Mouse (Mus musculus): Measurements from ENCODE around the gene Ebf1. TPM values are rescaled to one million over a fixed set of nuclear protein-coding genes. Genes with fewer than 3 reads are reported as not detected.

Ebf1 gene
- polyA plus RNA-seq, 1 experiment from 2014 or later, result 61.7 TPM

DNA sequence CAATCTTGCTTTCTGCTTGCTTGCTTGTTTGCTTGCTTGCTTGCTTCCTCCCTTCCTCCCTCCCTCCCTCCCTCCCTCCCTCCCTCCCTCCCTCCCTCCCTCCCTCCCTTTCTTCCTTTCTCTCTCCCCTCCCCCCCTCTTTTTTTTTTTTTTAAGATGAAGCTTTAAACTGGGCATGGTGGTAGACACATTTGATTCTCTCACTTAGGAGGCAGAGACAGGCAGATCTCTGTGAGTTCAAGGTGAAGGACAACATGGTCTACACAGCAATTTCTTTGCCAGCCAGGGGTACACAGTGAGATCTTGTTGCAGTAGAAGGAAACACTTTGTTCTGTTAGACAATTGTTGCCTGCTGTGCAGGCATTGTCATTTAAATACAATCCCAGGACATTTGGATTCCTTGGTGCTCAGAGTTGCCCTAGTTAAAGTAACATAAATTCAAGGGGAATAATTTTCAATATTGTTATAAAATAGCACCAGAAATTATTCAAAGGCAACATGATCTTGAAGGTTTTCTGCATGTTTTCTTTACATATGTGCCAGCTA lies 92.0 kb downstream of the Ebf1 start:
- H3K27me3 ChIP-seq (ENCODE audit: control insufficient read depth, insufficient read depth, low read length), result no peaks in the 10 kb centered on the region
- H3K9me3 ChIP-seq (ENCODE audit: control insufficient read depth, low read length), result no peaks in the 10 kb centered on the region
- peaks cover 14% of the 10 kb centered on the region for H3K4me1 ChIP-seq (ENCODE audit: control insufficient read depth, insufficient read depth, low read length)
- DNase-seq (ENCODE audit: low spot score) (no peak), ATAC-seq (ENCODE audit: insufficient number of reproducible peaks, low FRiP score, low TSS enrichment, low read depth) (no peak)
- no peak overlapping the region for H3K4me3 ChIP-seq (ENCODE audit: low read depth, low read length)
- H3K36me3 ChIP-seq (ENCODE audit: control insufficient read depth, insufficient read depth, low read length), result no peaks in the 10 kb centered on the region
- H3K9ac ChIP-seq (ENCODE audit: low read length), result no peak overlapping the region
- no peak overlapping the region for H3K27ac ChIP-seq (replicated peaks; ENCODE audit: low read depth, low read length)
- H3K4me2 ChIP-seq (ENCODE audit: low read depth, severe bottlenecking), result no peak overlapping the region

DNA sequence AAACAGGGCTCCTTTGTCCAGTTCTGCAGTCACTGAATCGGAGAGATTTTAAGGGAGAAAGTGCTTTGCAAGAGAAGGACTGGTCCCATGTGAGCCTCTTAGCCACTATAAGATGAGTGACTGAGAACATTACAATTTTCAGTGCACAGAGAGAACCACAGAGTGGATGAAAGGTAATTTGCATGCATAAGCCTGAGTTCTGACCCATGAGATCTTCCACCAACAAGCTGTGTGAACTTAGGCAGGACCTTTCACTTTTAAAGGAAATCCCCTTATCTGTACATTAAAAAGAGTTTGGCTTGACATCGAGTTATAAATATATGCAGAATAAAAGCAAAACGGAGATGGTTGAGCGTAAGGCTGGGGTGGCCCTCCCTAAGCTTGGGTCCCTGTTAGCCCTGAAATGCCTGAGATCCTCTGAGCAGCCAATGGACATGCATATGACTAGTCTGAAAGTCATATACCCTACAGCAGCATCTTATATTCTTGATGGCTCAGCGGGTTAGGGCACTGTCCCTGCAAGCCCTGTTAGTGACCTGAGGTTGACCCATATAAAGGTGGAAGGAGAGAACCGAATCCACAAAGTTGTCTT lies 92.8 kb downstream of the Ebf1 start:
- 86% methylated on average over 6 of the region's 6 CpGs for WGBS
- H3K4me1 ChIP-seq (ENCODE audit: control insufficient read depth, insufficient read depth, low read length), result peaks cover 14% of the 10 kb centered on the region
- H3K27ac ChIP-seq (replicated peaks; ENCODE audit: low read depth, low read length), result no peak overlapping the region
- no peak overlapping the region for H3K4me2 ChIP-seq (ENCODE audit: low read depth, severe bottlenecking)
- no peaks in the 10 kb centered on the region for H3K27me3 ChIP-seq (ENCODE audit: control insufficient read depth, insufficient read depth, low read length)
- H3K4me3 ChIP-seq (ENCODE audit: low read depth, low read length), result no peak overlapping the region
- no peaks in the 10 kb centered on the region for H3K36me3 ChIP-seq (ENCODE audit: control insufficient read depth, insufficient read depth, low read length)
- no peak overlapping the region for H3K9ac ChIP-seq (ENCODE audit: low read length)
- no peak for DNase-seq (ENCODE audit: low spot score)
- H3K9me3 ChIP-seq (ENCODE audit: control insufficient read depth, low read length), result no peaks in the 10 kb centered on the region
- no peak for ATAC-seq (ENCODE audit: insufficient number of reproducible peaks, low FRiP score, low TSS enrichment, low read depth)

DNA sequence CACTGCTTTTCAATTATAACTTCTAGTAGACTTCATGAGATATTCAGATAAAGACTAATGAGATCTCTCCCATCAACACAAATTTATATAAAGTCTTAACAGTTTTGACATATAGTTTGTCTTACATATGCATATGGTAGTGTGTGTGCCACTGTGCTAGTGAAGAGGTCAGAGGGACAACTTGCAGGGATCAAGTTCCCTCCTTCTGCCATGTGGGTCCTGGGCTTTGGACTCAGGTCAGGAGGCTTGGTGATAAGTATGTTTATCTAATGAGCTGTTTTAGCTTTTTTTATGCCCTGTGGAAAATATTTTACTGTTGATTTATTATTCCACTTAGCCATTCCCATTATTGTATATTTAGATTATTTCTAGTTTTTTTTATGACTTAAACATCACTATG lies 93.7 kb downstream of the Ebf1 start:
- Histone ChIP-seq H3K4me3 (ENCODE audit: low read depth, low read length) (no peak overlapping the region), H3K9me3 (ENCODE audit: control insufficient read depth, low read length) (no peaks in the 10 kb centered on the region), H3K4me1 (ENCODE audit: control insufficient read depth, insufficient read depth, low read length) (peaks cover 14% of the 10 kb centered on the region), H3K27ac (replicated peaks; ENCODE audit: low read depth, low read length) (no peak overlapping the region), H3K36me3 (ENCODE audit: control insufficient read depth, insufficient read depth, low read length) (no peaks in the 10 kb centered on the region), H3K9ac (ENCODE audit: low read length) (no peak overlapping the region), H3K27me3 (ENCODE audit: control insufficient read depth, insufficient read depth, low read length) (no peaks in the 10 kb centered on the region), H3K4me2 (ENCODE audit: low read depth, severe bottlenecking) (no peak overlapping the region)
- DNase-seq (ENCODE audit: low spot score) (no peak), ATAC-seq (ENCODE audit: insufficient number of reproducible peaks, low FRiP score, low TSS enrichment, low read depth) (no peak)

DNA sequence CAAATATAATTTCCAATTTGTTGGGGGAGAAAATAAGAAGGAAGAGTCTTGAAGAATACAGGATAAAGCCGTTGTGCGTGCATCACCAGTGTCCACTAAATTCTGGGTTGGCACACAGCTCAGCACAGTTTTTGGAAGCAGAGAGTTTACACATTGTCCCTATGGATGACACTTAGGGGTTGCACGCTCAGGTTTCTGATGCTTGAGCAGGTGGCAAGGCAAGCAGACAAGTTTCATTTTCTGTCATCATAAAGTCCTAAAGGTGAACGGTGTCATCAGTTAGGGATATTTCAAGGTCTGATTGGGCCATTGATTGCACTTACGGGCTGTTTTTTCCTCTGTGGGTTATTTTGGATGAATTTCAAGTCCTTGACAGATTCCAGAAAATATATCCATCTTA lies 97.1 kb downstream of the Ebf1 start:
- Histone ChIP-seq H3K4me3 (ENCODE audit: low read depth, low read length) (no peak overlapping the region), H3K27ac (replicated peaks; ENCODE audit: low read depth, low read length) (no peak overlapping the region), H3K4me2 (ENCODE audit: low read depth, severe bottlenecking) (no peak overlapping the region), H3K27me3 (ENCODE audit: control insufficient read depth, insufficient read depth, low read length) (no peaks in the 10 kb centered on the region), H3K9ac (ENCODE audit: low read length) (no peak overlapping the region), H3K9me3 (ENCODE audit: control insufficient read depth, low read length) (no peaks in the 10 kb centered on the region), H3K4me1 (ENCODE audit: control insufficient read depth, insufficient read depth, low read length) (peaks cover 3% of the 10 kb centered on the region; the same call in 1 of the 2 replicates), H3K36me3 (ENCODE audit: control insufficient read depth, insufficient read depth, low read length) (no peaks in the 10 kb centered on the region)
- WGBS, result 91% methylated on average over 5 of the region's 5 CpGs
- ATAC-seq (ENCODE audit: insufficient number of reproducible peaks, low FRiP score, low TSS enrichment, low read depth), result no peak
- DNase-seq (ENCODE audit: low spot score), result no peak

DNA sequence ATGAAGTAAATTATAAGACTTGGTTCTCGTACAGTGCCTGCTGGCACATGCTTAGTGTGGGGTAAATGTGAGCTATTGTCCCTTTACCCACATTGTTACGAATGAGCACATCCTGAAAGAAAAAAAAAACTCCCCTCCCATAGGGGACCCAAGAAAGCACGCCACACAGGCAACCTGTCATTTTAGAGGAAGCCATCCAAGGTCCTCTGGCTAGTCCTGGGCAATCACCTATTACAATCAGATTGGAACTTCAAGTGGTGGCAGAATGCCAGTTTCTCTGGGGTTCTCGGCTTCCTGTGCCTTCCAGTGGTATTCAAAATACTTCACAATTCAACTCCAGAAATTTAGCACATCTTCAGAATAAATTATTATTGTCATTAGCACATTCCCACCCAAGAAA lies 98.7 kb downstream of the Ebf1 start:
- H3K36me3 ChIP-seq (ENCODE audit: control insufficient read depth, insufficient read depth, low read length), result no peaks in the 10 kb centered on the region
- DNase-seq (ENCODE audit: low spot score) (no peak), ATAC-seq (ENCODE audit: insufficient number of reproducible peaks, low FRiP score, low TSS enrichment, low read depth) (no peak)
- H3K27ac ChIP-seq (replicated peaks; ENCODE audit: low read depth, low read length), result no peak overlapping the region
- no peak overlapping the region for H3K4me3 ChIP-seq (ENCODE audit: low read depth, low read length)
- H3K9ac ChIP-seq (ENCODE audit: low read length), result no peak overlapping the region
- H3K27me3 ChIP-seq (ENCODE audit: control insufficient read depth, insufficient read depth, low read length), result no peaks in the 10 kb centered on the region
- H3K4me2 ChIP-seq (ENCODE audit: low read depth, severe bottlenecking), result no peak overlapping the region
- peaks cover 3% of the 10 kb centered on the region; the same call in 1 of the 2 replicates for H3K4me1 ChIP-seq (ENCODE audit: control insufficient read depth, insufficient read depth, low read length)
- 75% methylated on average over 4 of the region's 4 CpGs for WGBS
- no peaks in the 10 kb centered on the region for H3K9me3 ChIP-seq (ENCODE audit: control insufficient read depth, low read length)

DNA sequence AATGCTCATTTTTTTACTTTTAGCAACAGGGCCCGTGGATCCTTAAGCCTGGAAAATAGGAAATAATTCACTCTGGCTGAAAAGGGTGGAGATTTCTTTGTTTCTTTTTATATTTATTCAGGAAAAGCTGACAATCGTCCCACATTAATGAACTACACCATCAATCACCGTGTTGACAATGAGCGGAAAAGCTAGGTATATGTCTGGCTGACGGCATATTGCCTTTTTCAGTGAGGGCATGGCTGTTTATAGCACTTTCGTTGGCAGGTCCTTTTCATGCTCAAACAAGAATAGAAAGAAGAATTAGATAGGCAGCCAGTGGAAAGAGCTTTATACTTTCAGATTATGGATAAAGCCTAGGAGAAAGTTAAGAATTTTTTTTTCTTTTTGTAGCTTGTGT lies 99.8 kb downstream of the Ebf1 start:
- H3K9ac ChIP-seq (ENCODE audit: low read length), result no peak overlapping the region
- H3K4me1 ChIP-seq (ENCODE audit: control insufficient read depth, insufficient read depth, low read length), result peaks cover 3% of the 10 kb centered on the region; the same call in 1 of the 2 replicates
- no peak overlapping the region for H3K4me2 ChIP-seq (ENCODE audit: low read depth, severe bottlenecking)
- H3K36me3 ChIP-seq (ENCODE audit: control insufficient read depth, insufficient read depth, low read length), result no peaks in the 10 kb centered on the region
- no peak overlapping the region for H3K27ac ChIP-seq (replicated peaks; ENCODE audit: low read depth, low read length)
- H3K27me3 ChIP-seq (ENCODE audit: control insufficient read depth, insufficient read depth, low read length), result no peaks in the 10 kb centered on the region
- 63% methylated on average over 6 of the region's 6 CpGs for WGBS
- no peak overlapping the region for H3K4me3 ChIP-seq (ENCODE audit: low read depth, low read length)
- no peak for DNase-seq (ENCODE audit: low spot score)
- ATAC-seq (ENCODE audit: insufficient number of reproducible peaks, low FRiP score, low TSS enrichment, low read depth), result no peak
- H3K9me3 ChIP-seq (ENCODE audit: control insufficient read depth, low read length), result no peaks in the 10 kb centered on the region

DNA sequence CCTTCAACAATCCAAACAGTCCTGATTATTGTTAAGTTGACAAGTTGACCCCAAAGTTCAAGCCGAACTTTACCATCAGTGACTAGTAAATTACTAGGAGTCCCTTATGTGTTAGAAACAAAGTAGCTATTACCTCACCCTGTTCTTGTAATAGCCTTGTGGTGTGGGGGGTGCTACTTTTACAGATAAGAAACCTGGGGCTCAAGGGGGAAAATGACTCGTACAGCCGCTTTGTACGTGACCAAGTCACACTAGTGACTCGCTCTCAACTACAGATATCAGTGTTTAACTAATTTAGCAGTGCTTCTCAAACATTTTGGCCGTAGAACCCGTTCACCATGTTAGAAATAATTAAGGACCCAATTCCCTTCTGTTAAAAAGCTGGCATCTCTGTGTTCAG lies 100.5 kb downstream of the Ebf1 start:
- H3K4me2 ChIP-seq (ENCODE audit: low read depth, severe bottlenecking), result no peak overlapping the region
- no peak overlapping the region for H3K9ac ChIP-seq (ENCODE audit: low read length)
- no peak overlapping the region for H3K4me3 ChIP-seq (ENCODE audit: low read depth, low read length)
- no peaks in the 10 kb centered on the region for H3K36me3 ChIP-seq (ENCODE audit: control insufficient read depth, insufficient read depth, low read length)
- ATAC-seq (ENCODE audit: insufficient number of reproducible peaks, low FRiP score, low TSS enrichment, low read depth) (no peak), DNase-seq (ENCODE audit: low spot score) (no peak)
- H3K27ac ChIP-seq (replicated peaks; ENCODE audit: low read depth, low read length), result no peak overlapping the region
- WGBS, result 61% methylated on average over 7 of the region's 7 CpGs
- no peaks in the 10 kb centered on the region for H3K27me3 ChIP-seq (ENCODE audit: control insufficient read depth, insufficient read depth, low read length)
- H3K9me3 ChIP-seq (ENCODE audit: control insufficient read depth, low read length), result no peaks in the 10 kb centered on the region
- peaks cover 3% of the 10 kb centered on the region; the same call in 1 of the 2 replicates for H3K4me1 ChIP-seq (ENCODE audit: control insufficient read depth, insufficient read depth, low read length)

DNA sequence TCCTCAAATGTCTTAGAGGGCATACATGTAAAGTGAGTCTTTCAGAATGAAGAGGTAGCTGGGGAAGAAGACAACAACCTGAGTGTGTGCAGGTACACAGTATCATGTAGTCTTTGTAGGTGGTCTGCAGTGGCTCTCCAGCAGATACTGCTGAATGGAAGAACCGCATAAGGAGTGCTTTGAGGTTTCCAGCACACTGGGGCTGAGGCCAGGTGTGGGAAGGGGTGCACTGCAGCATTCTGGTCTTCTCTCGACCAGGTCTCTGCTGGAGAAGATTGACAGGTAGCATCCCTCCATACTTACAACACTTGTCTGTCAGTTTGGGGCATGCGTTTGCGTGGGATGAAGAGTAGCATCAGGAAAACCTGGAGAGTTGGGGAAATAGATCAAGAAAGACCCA lies 104.9 kb downstream of the Ebf1 start:
- Histone ChIP-seq H3K4me1 (ENCODE audit: control insufficient read depth, insufficient read depth, low read length) (0 out of 2 replicates have a peak, but pooled peaks cover 5% of the 10 kb centered on the region), H3K4me2 (ENCODE audit: low read depth, severe bottlenecking) (no peak overlapping the region), H3K4me3 (ENCODE audit: low read depth, low read length) (no peak overlapping the region), H3K9ac (ENCODE audit: low read length) (no peak overlapping the region), H3K9me3 (ENCODE audit: control insufficient read depth, low read length) (no peaks in the 10 kb centered on the region), H3K36me3 (ENCODE audit: control insufficient read depth, insufficient read depth, low read length) (no peaks in the 10 kb centered on the region), H3K27ac (replicated peaks; ENCODE audit: low read depth, low read length) (no peak overlapping the region), H3K27me3 (ENCODE audit: control insufficient read depth, insufficient read depth, low read length) (no peaks in the 10 kb centered on the region)
- ATAC-seq (ENCODE audit: insufficient number of reproducible peaks, low FRiP score, low TSS enrichment, low read depth), result no peak
- 81% methylated on average over 4 of the region's 4 CpGs for WGBS
- no peak for DNase-seq (ENCODE audit: low spot score)

DNA sequence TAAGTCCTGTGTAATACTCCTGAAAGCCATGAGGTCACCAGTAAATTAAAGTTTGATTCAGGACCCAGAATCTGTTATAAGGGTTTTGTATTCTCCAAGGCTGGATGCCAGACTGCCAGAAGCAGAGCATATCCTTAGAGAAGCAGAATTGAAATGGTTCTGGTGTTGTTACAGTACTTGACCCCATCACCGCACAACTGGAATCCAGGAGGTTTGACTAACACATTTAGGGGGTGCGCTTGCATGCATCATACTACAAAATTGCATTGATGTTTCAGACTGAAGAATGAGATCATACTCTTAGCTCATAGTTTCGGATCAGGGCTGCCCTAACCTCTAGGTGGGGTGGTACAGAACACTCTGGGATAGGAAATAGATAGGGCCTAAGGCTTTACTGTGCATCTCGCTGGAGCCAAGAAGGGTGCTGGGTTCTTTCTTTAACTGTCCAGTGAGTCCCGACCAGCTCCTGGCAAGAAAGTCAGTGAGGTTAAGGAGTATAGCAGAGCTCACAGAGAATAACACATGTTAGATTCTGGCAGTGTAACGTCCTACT lies 106.9 kb downstream of the Ebf1 start:
- Histone ChIP-seq H3K27me3 (ENCODE audit: control insufficient read depth, insufficient read depth, low read length) (no peaks in the 10 kb centered on the region), H3K9ac (ENCODE audit: low read length) (no peak overlapping the region), H3K4me3 (ENCODE audit: low read depth, low read length) (no peak overlapping the region), H3K27ac (replicated peaks; ENCODE audit: low read depth, low read length) (no peak overlapping the region), H3K36me3 (ENCODE audit: control insufficient read depth, insufficient read depth, low read length) (no peaks in the 10 kb centered on the region), H3K4me2 (ENCODE audit: low read depth, severe bottlenecking) (no peak overlapping the region), H3K4me1 (ENCODE audit: control insufficient read depth, insufficient read depth, low read length) (0 out of 2 replicates have a peak, but pooled peaks cover 2% of the 10 kb centered on the region), H3K9me3 (ENCODE audit: control insufficient read depth, low read length) (no peaks in the 10 kb centered on the region)
- ATAC-seq (ENCODE audit: insufficient number of reproducible peaks, low FRiP score, low TSS enrichment, low read depth) (no peak), DNase-seq (ENCODE audit: low spot score) (no peak)
- 88% methylated on average over 6 of the region's 6 CpGs for WGBS

All from limb, embryonic 11.5 days (tissue).